Mouse (Mus musculus) forebrain, embryonic 16.5 days (tissue): ENCODE data around the gene Kifc3. TPM values are rescaled to one million over a fixed set of nuclear protein-coding genes. Genes with fewer than 3 reads are reported as not detected.
"Not testable (repeated sequence)": the region's sequence is repeated elsewhere in the genome, so short reads cannot be mapped to it uniquely, and the experiment has no call there.

Source experiments
- ATAC-seq: fragments of 200-750 bp; cut with Nextera tagmentation; 2 replicates; pipeline ENCODE4 v1.8.0; 2017; ENCODE audit warnings: mild to moderate bottlenecking, moderate library complexity
- H3K27ac ChIP-seq: fragments of 300-500 bp; sonication (generic); 2 replicates; pipeline ENCODE4 v1.5.1; 2014; ENCODE audit warnings: low read length, control low read depth
- H3K27me3 ChIP-seq: fragments of 300-500 bp; sonication (generic); replicated peaks from 2 replicates; pipeline ENCODE4 v1.6.1; 2014; ENCODE audit warnings: low read length; ENCODE audit not compliant: control insufficient read depth, insufficient read depth
- H3K36me3 ChIP-seq: fragments of 300-500 bp; sonication (generic); 2 replicates; pipeline ENCODE4 v1.6.1; 2014; ENCODE audit not compliant: control insufficient read depth, insufficient read depth
- H3K4me1 ChIP-seq: fragments of 300-500 bp; sonication (generic); replicated peaks from 2 replicates; pipeline ENCODE4 v1.6.1; 2014; ENCODE audit warnings: low read length; ENCODE audit not compliant: control insufficient read depth, insufficient read depth
- H3K4me2 ChIP-seq: fragments of 300-500 bp; sonication (generic); 2 replicates; pipeline ENCODE4 v1.6.1; 2014; ENCODE audit warnings: mild to moderate bottlenecking, low read length, control low read depth
- H3K4me3 ChIP-seq: fragments of 300-500 bp; sonication (generic); replicated peaks from 2 replicates; pipeline ENCODE4 v1.5.1; 2014; ENCODE audit warnings: mild to moderate bottlenecking, low read length, control low read depth
- H3K9ac ChIP-seq: fragments of 300-500 bp; sonication (generic); replicated peaks from 2 replicates; pipeline ENCODE4 v1.6.1; 2014; ENCODE audit warnings: low read depth, low read length, control low read depth
- H3K9me3 ChIP-seq: fragments of 300-500 bp; sonication (generic); 2 replicates; pipeline ENCODE4 v1.6.1; 2016; ENCODE audit warnings: low read length; ENCODE audit not compliant: control insufficient read depth
- WGBS: fragments of 180-500 bp; shearing (Covaris S2); extraction: QIAGEN DNeasy Blood & Tissue Kit; methylation state at CpG from one replicate; pipeline ENCODE4 v1.1.7; 2014; 5-methylcytosine and 5-hydroxymethylcytosine counted together
- polyA plus RNA-seq: library from polyadenylated mRNA; unstranded; fragments of >200 nt; fragmentation: Nextera tagmentation; extraction: Ambion mirVana; gene quantifications from 2 replicates; pipeline ENCODE4 v1.2.1, GENCODE M21; 2015

Kifc3 gene
- polyA plus RNA-seq, 1 experiment from 2014 or later, result 21.9 TPM

- H3K9ac ChIP-seq, H3K4me1 ChIP-seq, H3K36me3 ChIP-seq, H3K9me3 ChIP-seq, H3K4me3 ChIP-seq, ATAC-seq, H3K27ac ChIP-seq, H3K4me2 ChIP-seq, H3K27me3 ChIP-seq: not testable (repeated sequence)
- WGBS, result 95% methylated on average over 9 of the region's 9 CpGs
Observed at GRCm38 (mm10) chr8:95230086-95230485, 27.5 kb upstream of the Kifc3 start.

- Histone ChIP-seq H3K27ac (no peak overlapping the region), H3K9ac (no peak overlapping the region), H3K4me1 (no peaks in the 10 kb centered on the region; the same call in 1 of the 2 replicates), H3K36me3 (no peaks in the 10 kb centered on the region), H3K4me3 (no peak overlapping the region), H3K9me3 (no peaks in the 10 kb centered on the region), H3K27me3 (no peaks in the 10 kb centered on the region), H3K4me2 (no peak overlapping the region)
- WGBS, result 53% methylated on average over 2 of the region's 2 CpGs
- ATAC-seq, result no peak
Observed at GRCm38 (mm10) chr8:95227151-95227468, 24.5 kb upstream of the Kifc3 start.

- ATAC-seq, result no peak
- 55% methylated on average over 7 of the region's 7 CpGs for whole genome bisulfite sequencing
Observed at GRCm38 (mm10) chr8:95226251-95227150, 23.9 kb upstream of the Kifc3 start.

GRCm38 (mm10) chr8:95223969-95224368, 21.4 kb upstream of the Kifc3 start:
- no peak for ATAC-seq
- H3K9me3 ChIP-seq, result no peaks in the 10 kb centered on the region

More at GRCm38 (mm10) chr8:95226251-95227150, 23.9 kb upstream of the Kifc3 start:
- no peak overlapping the region for H3K27ac ChIP-seq
- H3K9ac ChIP-seq, result no peak overlapping the region
- no peak overlapping the region for H3K4me3 ChIP-seq
- no peak overlapping the region for H3K4me2 ChIP-seq
- no peaks in the 10 kb centered on the region; the same call in 1 of the 2 replicates for H3K4me1 ChIP-seq
- no peaks in the 10 kb centered on the region for H3K9me3 ChIP-seq
- H3K36me3 ChIP-seq, result no peaks in the 10 kb centered on the region
- H3K27me3 ChIP-seq, result no peaks in the 10 kb centered on the region

GRCm38 (mm10) chr8:95221045-95221444, 18.4 kb upstream of the Kifc3 start:
- H3K36me3 ChIP-seq, result no peaks in the 10 kb centered on the region
- no peak for ATAC-seq
- whole genome bisulfite sequencing, result 49% methylated on average over 2 of the region's 2 CpGs

More at GRCm38 (mm10) chr8:95223969-95224368, 21.4 kb upstream of the Kifc3 start:
- Histone ChIP-seq H3K4me2 (no peak overlapping the region), H3K4me1 (no peaks in the 10 kb centered on the region; the same call in 1 of the 2 replicates), H3K9ac (no peak overlapping the region), H3K27ac (no peak overlapping the region), H3K4me3 (no peak overlapping the region), H3K36me3 (no peaks in the 10 kb centered on the region), H3K27me3 (no peaks in the 10 kb centered on the region)
- WGBS, result 78% methylated on average over 5 of the region's 5 CpGs

GRCm38 (mm10) chr8:95220571-95220998, 18.0 kb upstream of the Kifc3 start:
- Histone ChIP-seq H3K4me1 (no peaks in the 10 kb centered on the region), H3K27ac (no peak overlapping the region), H3K36me3 (no peaks in the 10 kb centered on the region), H3K9me3 (no peaks in the 10 kb centered on the region), H3K9ac (no peak overlapping the region), H3K4me2 (no peak overlapping the region), H3K27me3 (no peaks in the 10 kb centered on the region), H3K4me3 (no peak overlapping the region)
- 66% methylated on average over 7 of the region's 7 CpGs for WGBS
- ATAC-seq, result no peak

More at GRCm38 (mm10) chr8:95221045-95221444, 18.4 kb upstream of the Kifc3 start:
- no peaks in the 10 kb centered on the region for H3K9me3 ChIP-seq
- H3K4me1 ChIP-seq, result no peaks in the 10 kb centered on the region
- no peaks in the 10 kb centered on the region for H3K27me3 ChIP-seq
- no peak overlapping the region for H3K27ac ChIP-seq
- no peak overlapping the region for H3K9ac ChIP-seq
- no peak overlapping the region for H3K4me2 ChIP-seq
- no peak overlapping the region for H3K4me3 ChIP-seq

GRCm38 (mm10) chr8:95219623-95220022, 17.0 kb upstream of the Kifc3 start:
- Histone ChIP-seq H3K9ac (no peak overlapping the region), H3K27ac (no peak overlapping the region), H3K27me3 (no peaks in the 10 kb centered on the region), H3K36me3 (no peaks in the 10 kb centered on the region), H3K4me1 (no peaks in the 10 kb centered on the region), H3K9me3 (no peaks in the 10 kb centered on the region), H3K4me2 (no peak overlapping the region), H3K4me3 (no peak overlapping the region)
- WGBS, result 88% methylated on average over 8 of the region's 8 CpGs
- no peak for ATAC-seq

GRCm38 (mm10) chr8:95215709-95216360, 13.2 kb upstream of the Kifc3 start:
- H3K4me3 ChIP-seq, result no peak overlapping the region
- no peak overlapping the region for H3K27ac ChIP-seq

GRCm38 (mm10) chr8:95209924-95210323, 7.3 kb upstream of the Kifc3 start:
- 56% methylated on average over 11 of the region's 11 CpGs for WGBS
- Histone ChIP-seq H3K27me3 (no peaks in the 10 kb centered on the region), H3K4me2 (no peak overlapping the region), H3K4me1 (no peaks in the 10 kb centered on the region), H3K27ac (no peak overlapping the region), H3K36me3 (no peaks in the 10 kb centered on the region), H3K9me3 (no peaks in the 10 kb centered on the region), H3K4me3 (no peak overlapping the region), H3K9ac (no peak overlapping the region)
- ATAC-seq, result no peak

More at GRCm38 (mm10) chr8:95215709-95216360, 13.2 kb upstream of the Kifc3 start:
- no peak for ATAC-seq
- Histone ChIP-seq H3K4me1 (no peaks in the 10 kb centered on the region), H3K27me3 (no peaks in the 10 kb centered on the region), H3K9ac (no peak overlapping the region), H3K9me3 (no peaks in the 10 kb centered on the region), H3K36me3 (no peaks in the 10 kb centered on the region), H3K4me2 (no peak overlapping the region)
- WGBS, result 69% methylated on average over 11 of the region's 11 CpGs
